Comparison of ENCODE assay signal across 26 mouse cellular contexts in genomic region chr17:78522821-78523495, GRCm38 (mm10). TPM values are rescaled to one million over a fixed set of nuclear protein-coding genes. Genes with fewer than 3 reads are reported as not detected.
"Had no signal": no experiment of that assay in that cellular context is flagged by ENCODE, and none has a peak within 500 bp of the region (broad histone marks: within the 10 kb centered on the region; RNA-seq: fewer than 3 reads in every experiment).

No protein-coding gene starts in this region.

- H3K9ac ChIP-seq: heart, embryonic 13.5 days; heart, embryonic 15.5 days; hindbrain, embryonic 12.5 days; hindbrain, embryonic 14.5 days; intestine, embryonic 15.5 days; limb, embryonic 12.5 days; liver, embryonic 13.5 days had no signal

- H3K4me3 ChIP-seq: gastrocnemius, adult 2 months; heart, adult 2 months; heart, embryonic 13.5 days; heart, embryonic 15.5 days; hindbrain, embryonic 12.5 days; intestine, embryonic 15.5 days; layer of hippocampus, adult 2 months; left cerebral cortex, adult 2 months; limb, embryonic 10.5 days; limb, embryonic 12.5 days; liver, embryonic 13.5 days had no signal

- H3K4me1 ChIP-seq: intestine, embryonic 15.5 days; liver, embryonic 13.5 days had no signal

- H3K4me2 ChIP-seq: heart, embryonic 13.5 days; heart, embryonic 15.5 days; hindbrain, embryonic 12.5 days; hindbrain, embryonic 14.5 days; intestine, embryonic 15.5 days; limb, embryonic 12.5 days; liver, embryonic 11.5 days; liver, embryonic 13.5 days had no signal

- DNase-seq: gastrocnemius, adult 2 months; gastrocnemius, postnatal 10 days; gastrocnemius, postnatal 25 days; heart, adult 2 months; heart, postnatal 36 days; kidney, adult 18-20 months; kidney, adult 8-10 months; kidney, postnatal 25 days; kidney, postnatal 4 days; liver; liver, embryonic 13.5 days had no signal

- H3K9me3 ChIP-seq: heart, embryonic 13.5 days; heart, embryonic 15.5 days; hindbrain, embryonic 12.5 days; intestine, embryonic 15.5 days; limb, embryonic 10.5 days; limb, embryonic 12.5 days; liver, embryonic 13.5 days had no signal

- H3K36me3 ChIP-seq: heart, embryonic 13.5 days; heart, embryonic 15.5 days; hindbrain, embryonic 12.5 days; intestine, embryonic 15.5 days; limb, embryonic 10.5 days; limb, embryonic 12.5 days; liver, embryonic 13.5 days had no signal

- H3K27ac ChIP-seq: heart, adult 2 months; heart, embryonic 13.5 days; heart, embryonic 15.5 days; hindbrain, embryonic 12.5 days; hindbrain, embryonic 14.5 days; intestine, embryonic 15.5 days; kidney, postnatal 0 days; layer of hippocampus, adult 2 months; left cerebral cortex, adult 2 months; limb, embryonic 10.5 days; limb, embryonic 12.5 days; liver, embryonic 13.5 days had no signal

- ATAC-seq: forebrain, embryonic 16.5 days; hindbrain, embryonic 16.5 days; inflammation-experienced regulatory T-cells, adult 6 months; intestine, embryonic 15.5 days; intestine, postnatal 0 days had no signal

- H3K27me3 ChIP-seq: heart, embryonic 13.5 days; heart, embryonic 15.5 days; hindbrain, embryonic 12.5 days; intestine, embryonic 15.5 days; limb, embryonic 12.5 days; liver, embryonic 13.5 days had no signal

RNA-seq across cellular contexts. Expression of gene Vit, which starts 15.1 kb away (rescaled TPM):
- polyA plus RNA-seq: heart, embryonic 13.5 days; limb, embryonic 10.5 days had no signal
